Mouse (Mus musculus): ENCODE results near the gene Tmem253.

- TF ChIP-seq CTCF (conservative IDR thresholded peaks at IDR 0.05; ENCODE audit: low read length) (peak; percentile 46), NANOG (IDR thresholded peaks at IDR 0.05; ENCODE audit: borderline replicate concordance, low read length) (no peak)
These were observed 9.2 kb upstream of the Tmem253 start for GRCm38 (mm10) chr14:52006241-52006640.
